Mouse (Mus musculus): Measurements from ENCODE around the gene Cks1b.

- TF ChIP-seq GATA1 (IDR thresholded peaks at IDR 0.05; ENCODE audit: borderline replicate concordance, low read length) = no peak
- no peak for TF ChIP-seq CTCF (IDR thresholded peaks at IDR 0.05; ENCODE audit: low read depth, low read length)
- no peak for TF ChIP-seq TAL1 (conservative IDR thresholded peaks at IDR 0.05; ENCODE audit: low read depth, low read length)
- TF ChIP-seq GATA2 (IDR thresholded peaks at IDR 0.05; ENCODE audit: borderline replicate concordance, low read depth, low read length) = no peak
Observed at GRCm38 (mm10) chr3:89455786-89456285, 37.7 kb upstream of the Cks1b start.

Data from G1E (cell line).